Mouse (Mus musculus): ENCODE measurements around the gene Kif27. TPM values are rescaled to one million over a fixed set of nuclear protein-coding genes. Genes with fewer than 3 reads are reported as not detected.
"Not testable (repeated sequence)": the region's sequence is repeated elsewhere in the genome, so short reads cannot be mapped to it uniquely, and the experiment has no call there.

The Kif27 gene
- total and polyA plus RNA-seq, 2 experiments from 2014 or later, result 1.8 to 6.3 TPM

DNA sequence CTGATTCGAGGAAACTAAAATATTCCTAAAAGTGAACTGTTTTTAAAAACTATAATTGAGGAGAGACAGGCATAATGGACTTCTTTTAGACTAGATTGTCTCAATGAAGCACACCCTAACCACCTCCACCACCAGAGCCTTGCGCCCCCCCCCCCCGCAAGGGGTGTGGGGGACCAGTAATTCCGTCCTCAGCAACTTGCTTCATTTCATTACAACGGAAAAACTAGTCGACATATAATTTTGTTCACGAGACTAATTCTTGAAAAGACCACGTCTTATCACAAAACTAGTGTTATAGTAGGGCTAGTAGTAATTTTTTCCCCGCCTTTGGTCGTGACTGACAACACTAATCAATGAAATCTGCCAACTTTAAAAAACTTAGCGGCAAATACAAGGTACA, 41.7 kb upstream of the Kif27 start:
- no peaks in the 10 kb centered on the region for H3K27me3 ChIP-seq (ENCODE audit: insufficient read depth, low read length)
- peak overlapping the region; percentile 100; the same call in 1 of the 2 replicates for H3K9ac ChIP-seq (replicated peaks; ENCODE audit: low read length, poor library complexity, severe bottlenecking)
- no peaks in the 10 kb centered on the region for H3K9me3 ChIP-seq (ENCODE audit: low read length)
- DNase-seq (ENCODE audit: low spot score) (no peak), ATAC-seq (ENCODE audit: low FRiP score) (no peak)
- H3K4me3 ChIP-seq (ENCODE audit: low read depth, low read length), result peak overlapping the region; percentile 97
- no peak overlapping the region for H3K27ac ChIP-seq (ENCODE audit: low read depth, low read length)
- WGBS, result under 1% methylated on average over 11 of the region's 11 CpGs
- H3K36me3 ChIP-seq (ENCODE audit: insufficient read depth, low read length), result peaks cover 20% of the 10 kb centered on the region
- no peak for TF ChIP-seq CTCF (IDR thresholded peaks at IDR 0.05)
- peak overlapping the region; percentile 78 for H3K4me2 ChIP-seq (ENCODE audit: low read depth, low read length, poor library complexity, severe bottlenecking)
- no peaks in the 10 kb centered on the region for H3K4me1 ChIP-seq (ENCODE audit: insufficient read depth, low read length)

DNA sequence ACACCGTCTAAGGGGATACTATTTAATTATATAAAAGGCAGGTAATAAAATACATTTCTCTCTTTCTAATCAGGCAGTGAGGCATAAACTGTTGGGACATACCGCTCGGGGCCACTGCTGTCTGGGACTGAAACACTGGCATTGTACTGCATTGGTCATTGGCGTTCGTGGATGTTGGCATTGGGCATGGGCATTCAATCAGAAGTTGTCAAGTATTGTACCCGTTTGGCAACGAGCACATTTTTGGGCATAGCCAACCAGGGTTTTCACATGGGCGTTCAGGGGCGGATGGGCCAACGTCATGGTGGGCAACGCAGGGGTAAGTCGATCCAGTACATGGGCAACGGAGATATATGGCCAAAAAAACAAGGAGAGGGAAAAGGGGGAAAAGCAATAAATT, 38.7 kb upstream of the Kif27 start:
- 82% methylated on average over 13 of the region's 13 CpGs for WGBS

DNA sequence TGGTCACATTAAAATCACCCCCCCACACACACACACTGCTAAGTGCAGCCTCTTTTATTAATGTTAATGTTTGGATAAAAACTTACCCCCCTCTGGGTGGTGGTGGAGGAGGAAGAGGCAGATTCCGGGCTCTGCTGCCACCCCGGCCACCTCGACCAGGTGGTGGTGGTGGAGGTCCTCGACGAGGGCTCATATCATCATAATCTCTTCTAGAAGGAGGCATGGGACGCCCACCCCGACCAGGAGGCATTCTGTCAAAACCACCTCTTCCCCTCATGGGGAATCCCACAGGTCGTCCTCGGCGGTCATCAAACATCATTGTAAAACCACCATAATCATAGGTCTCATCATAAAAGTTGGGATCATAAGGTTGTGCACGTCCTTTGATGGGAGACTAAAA, 35.5 kb upstream of the Kif27 start:
- H3K27me3 ChIP-seq (ENCODE audit: insufficient read depth, low read length); DNase-seq (ENCODE audit: low spot score); H3K9ac ChIP-seq (replicated peaks; ENCODE audit: low read length, poor library complexity, severe bottlenecking); H3K4me3 ChIP-seq (ENCODE audit: low read depth, low read length); H3K4me1 ChIP-seq (ENCODE audit: insufficient read depth, low read length); H3K27ac ChIP-seq (ENCODE audit: low read depth, low read length); H3K4me2 ChIP-seq (ENCODE audit: low read depth, low read length, poor library complexity, severe bottlenecking); ATAC-seq (ENCODE audit: low FRiP score); H3K9me3 ChIP-seq (ENCODE audit: low read length): not testable (repeated sequence)
- 86% methylated on average over 11 of the region's 11 CpGs for WGBS
- peaks cover 43% of the 10 kb centered on the region for H3K36me3 ChIP-seq (ENCODE audit: insufficient read depth, low read length)

More for the DNA sequence above, 38.7 kb upstream of the Kif27 start:
- Histone ChIP-seq H3K9ac (replicated peaks; ENCODE audit: low read length, poor library complexity, severe bottlenecking) (no peak overlapping the region), H3K9me3 (ENCODE audit: low read length) (no peaks in the 10 kb centered on the region), H3K36me3 (ENCODE audit: insufficient read depth, low read length) (peaks cover 34% of the 10 kb centered on the region), H3K27me3 (ENCODE audit: insufficient read depth, low read length) (no peaks in the 10 kb centered on the region), H3K27ac (ENCODE audit: low read depth, low read length) (no peak overlapping the region), H3K4me3 (ENCODE audit: low read depth, low read length) (no peak overlapping the region), H3K4me2 (ENCODE audit: low read depth, low read length, poor library complexity, severe bottlenecking) (no peak overlapping the region), H3K4me1 (ENCODE audit: insufficient read depth, low read length) (no peaks in the 10 kb centered on the region)
- no peak for TF ChIP-seq CTCF (IDR thresholded peaks at IDR 0.05)
- DNase-seq (ENCODE audit: low spot score) (peak; percentile 47), ATAC-seq (ENCODE audit: low FRiP score) (no peak)

DNA sequence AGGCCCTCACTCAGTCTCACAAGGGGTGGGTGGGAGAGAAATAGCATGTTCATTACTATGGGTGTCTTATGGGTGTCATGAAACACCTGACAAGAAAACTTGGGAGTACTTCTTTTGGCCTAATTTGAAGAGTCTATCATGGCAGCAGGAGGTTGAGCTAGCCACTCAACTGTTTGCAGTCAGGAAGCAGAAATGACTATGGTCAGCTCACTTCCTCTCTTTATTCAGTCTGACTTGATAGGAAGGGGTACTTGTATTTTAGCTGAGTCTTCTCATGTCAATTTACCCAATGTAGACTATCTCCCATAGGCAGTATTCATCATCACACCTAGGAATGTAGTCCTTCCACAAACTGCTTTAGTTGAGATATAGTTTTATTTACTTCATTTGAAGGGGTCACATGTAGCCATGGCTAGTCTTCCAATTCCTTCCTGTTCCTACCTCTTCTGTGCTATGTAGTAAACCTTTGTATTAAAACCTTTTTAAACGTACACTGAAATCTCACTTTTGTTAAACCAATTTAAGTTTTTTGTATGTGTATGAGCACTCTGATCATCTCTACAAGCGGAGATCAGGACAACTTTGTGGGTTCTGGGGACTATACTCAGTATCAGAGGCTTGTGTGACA, 30.5 kb upstream of the Kif27 start:
- no peaks in the 10 kb centered on the region for H3K9me3 ChIP-seq (ENCODE audit: low read length)
- H3K27me3 ChIP-seq (ENCODE audit: insufficient read depth, low read length), result no peaks in the 10 kb centered on the region
- H3K4me1 ChIP-seq (ENCODE audit: insufficient read depth, low read length), result no peaks in the 10 kb centered on the region
- ATAC-seq (ENCODE audit: low FRiP score) (no peak), DNase-seq (ENCODE audit: low spot score) (no peak)
- no peak overlapping the region for H3K9ac ChIP-seq (replicated peaks; ENCODE audit: low read length, poor library complexity, severe bottlenecking)
- no peak for TF ChIP-seq CTCF (IDR thresholded peaks at IDR 0.05)
- 76% methylated on average over 2 of the region's 2 CpGs for WGBS
- H3K4me3 ChIP-seq (ENCODE audit: low read depth, low read length), result no peak overlapping the region
- no peak overlapping the region for H3K4me2 ChIP-seq (ENCODE audit: low read depth, low read length, poor library complexity, severe bottlenecking)
- peaks cover 17% of the 10 kb centered on the region for H3K36me3 ChIP-seq (ENCODE audit: insufficient read depth, low read length)
- H3K27ac ChIP-seq (ENCODE audit: low read depth, low read length), result no peak overlapping the region

DNA sequence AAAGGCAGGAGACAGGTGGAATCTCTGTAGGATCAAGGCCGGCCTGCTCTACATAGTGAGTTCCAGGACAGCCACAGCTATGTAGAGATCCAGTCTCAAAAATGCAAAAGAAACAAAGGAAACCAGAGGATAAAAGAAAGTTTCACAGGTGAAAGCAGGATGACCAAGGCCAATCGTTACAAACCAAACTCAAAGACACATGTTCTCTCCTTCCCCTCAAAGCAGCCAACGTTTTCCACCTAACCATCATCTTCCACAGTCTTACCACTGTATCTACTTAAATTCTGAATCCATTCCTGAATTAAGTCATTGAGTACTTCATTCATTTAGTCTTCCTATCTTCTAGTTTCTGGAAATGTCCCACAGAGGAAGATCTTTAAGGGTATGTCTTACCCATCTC, 29.5 kb upstream of the Kif27 start:
- no peak for TF ChIP-seq CTCF (IDR thresholded peaks at IDR 0.05)
- H3K4me3 ChIP-seq (ENCODE audit: low read depth, low read length), result no peak overlapping the region
- no peak overlapping the region for H3K27ac ChIP-seq (ENCODE audit: low read depth, low read length)
- WGBS, result 57% methylated on average over 3 of the region's 3 CpGs
- H3K27me3 ChIP-seq (ENCODE audit: insufficient read depth, low read length), result no peaks in the 10 kb centered on the region
- no peaks in the 10 kb centered on the region for H3K4me1 ChIP-seq (ENCODE audit: insufficient read depth, low read length)
- H3K4me2 ChIP-seq (ENCODE audit: low read depth, low read length, poor library complexity, severe bottlenecking), result no peak overlapping the region
- DNase-seq (ENCODE audit: low spot score) (no peak), ATAC-seq (ENCODE audit: low FRiP score) (no peak)
- peaks cover 12% of the 10 kb centered on the region for H3K36me3 ChIP-seq (ENCODE audit: insufficient read depth, low read length)
- no peak overlapping the region for H3K9ac ChIP-seq (replicated peaks; ENCODE audit: low read length, poor library complexity, severe bottlenecking)
- no peaks in the 10 kb centered on the region for H3K9me3 ChIP-seq (ENCODE audit: low read length)

DNA sequence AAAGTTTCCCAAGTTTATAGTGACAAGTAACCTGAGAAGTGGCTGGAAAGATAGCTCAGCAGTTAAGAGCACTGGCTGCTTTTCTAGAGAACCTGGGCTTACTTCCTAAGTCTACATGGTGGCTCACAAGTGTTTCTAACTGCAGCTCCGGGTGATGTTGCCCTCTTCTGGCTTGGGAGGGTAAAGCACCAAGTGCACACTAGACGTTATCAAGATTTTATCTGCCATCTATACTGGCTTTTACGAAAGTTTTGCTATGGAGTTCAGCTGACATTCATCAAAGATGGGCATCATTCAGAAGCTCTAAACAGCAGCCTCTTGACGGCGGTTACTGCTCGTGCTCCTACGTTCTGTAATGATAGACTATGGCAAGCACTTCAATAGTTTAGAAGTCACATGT, 29.0 kb upstream of the Kif27 start:
- Histone ChIP-seq H3K9me3 (ENCODE audit: low read length) (no peaks in the 10 kb centered on the region), H3K9ac (replicated peaks; ENCODE audit: low read length, poor library complexity, severe bottlenecking) (no peak overlapping the region), H3K4me1 (ENCODE audit: insufficient read depth, low read length) (no peaks in the 10 kb centered on the region), H3K27me3 (ENCODE audit: insufficient read depth, low read length) (no peaks in the 10 kb centered on the region), H3K4me3 (ENCODE audit: low read depth, low read length) (no peak overlapping the region), H3K36me3 (ENCODE audit: insufficient read depth, low read length) (peaks cover 12% of the 10 kb centered on the region), H3K4me2 (ENCODE audit: low read depth, low read length, poor library complexity, severe bottlenecking) (no peak overlapping the region), H3K27ac (ENCODE audit: low read depth, low read length) (no peak overlapping the region)
- no peak for ATAC-seq (ENCODE audit: low FRiP score)
- TF ChIP-seq CTCF (IDR thresholded peaks at IDR 0.05), result peak; percentile 84
- DNase-seq (ENCODE audit: low spot score), result peak; percentile 75
- 24% methylated on average over 7 of the region's 7 CpGs for WGBS
